Mouse (Mus musculus) forebrain, embryonic 14.5 days (tissue): Measurements from ENCODE around the gene Cwc25. TPM values are rescaled to one million over a fixed set of nuclear protein-coding genes. Genes with fewer than 3 reads are reported as not detected.

Experiments
- ATAC-seq: fragments of 200-750 bp; cut with Nextera tagmentation; 2 replicates; pipeline ENCODE4 v1.8.0; 2017; ENCODE audit warnings: mild to moderate bottlenecking, moderate library complexity
- DNase-seq: peaks from one replicate; pipeline ENCODE4 v3.0.0-alpha.2; 2015; ENCODE audit warnings: low spot score
- H3K27ac ChIP-seq: fragments of 300-500 bp; sonication (generic); 2 replicates; pipeline ENCODE4 v1.5.1; 2014; ENCODE audit warnings: low read depth, mild to moderate bottlenecking, control low read depth, low read length, moderate library complexity
- H3K27me3 ChIP-seq: fragments of 300-500 bp; sonication (generic); replicated peaks from 2 replicates; pipeline ENCODE4 v1.6.1; 2014; ENCODE audit warnings: low read length, control low read depth, mixed read lengths; ENCODE audit not compliant: control insufficient read depth, insufficient read depth
- H3K36me3 ChIP-seq: fragments of 300-500 bp; sonication (generic); 2 replicates; pipeline ENCODE4 v1.6.1; 2014; ENCODE audit warnings: low read length, control low read depth; ENCODE audit not compliant: control insufficient read depth, insufficient read depth
- H3K4me1 ChIP-seq: fragments of 300-500 bp; sonication (generic); 2 replicates; pipeline ENCODE4 v1.6.1; 2014; ENCODE audit warnings: antibody characterized with exemption, low read length, control low read depth; ENCODE audit not compliant: control insufficient read depth, insufficient read depth
- H3K4me2 ChIP-seq: fragments of 300-500 bp; sonication (generic); 2 replicates; pipeline ENCODE4 v1.6.1; 2014; ENCODE audit warnings: mild to moderate bottlenecking, control low read depth, low read length
- H3K4me3 ChIP-seq: fragments of 300-500 bp; sonication (generic); 2 replicates; pipeline ENCODE4 v1.5.1; 2014; ENCODE audit warnings: low read depth, low read length, control low read depth
- H3K9ac ChIP-seq: fragments of 300-500 bp; sonication (generic); 2 replicates; pipeline ENCODE4 v1.6.1; 2014; ENCODE audit warnings: mild to moderate bottlenecking, low read length, control low read depth, moderate library complexity
- H3K9me3 ChIP-seq: fragments of 300-500 bp; sonication (generic); replicated peaks from 2 replicates; pipeline ENCODE4 v1.6.1; 2016; ENCODE audit warnings: low read length, control low read depth, mixed read lengths; ENCODE audit not compliant: control insufficient read depth
- WGBS: fragments of 180-500 bp; shearing (Covaris S2); extraction: QIAGEN DNeasy Blood & Tissue Kit; methylation state at CpG from one replicate; pipeline ENCODE4 v1.1.7; 2014; 5-methylcytosine and 5-hydroxymethylcytosine counted together
- polyA plus RNA-seq: library from polyadenylated mRNA; unstranded; fragments of >200 nt; fragmentation: Nextera tagmentation; extraction: Ambion mirVana; gene quantifications from 2 replicates; pipeline ENCODE4 v1.2.1, GENCODE M21; 2014

Gene Cwc25
- polyA plus RNA-seq, 1 experiment from 2014 or later: 9.9 TPM

DNA sequence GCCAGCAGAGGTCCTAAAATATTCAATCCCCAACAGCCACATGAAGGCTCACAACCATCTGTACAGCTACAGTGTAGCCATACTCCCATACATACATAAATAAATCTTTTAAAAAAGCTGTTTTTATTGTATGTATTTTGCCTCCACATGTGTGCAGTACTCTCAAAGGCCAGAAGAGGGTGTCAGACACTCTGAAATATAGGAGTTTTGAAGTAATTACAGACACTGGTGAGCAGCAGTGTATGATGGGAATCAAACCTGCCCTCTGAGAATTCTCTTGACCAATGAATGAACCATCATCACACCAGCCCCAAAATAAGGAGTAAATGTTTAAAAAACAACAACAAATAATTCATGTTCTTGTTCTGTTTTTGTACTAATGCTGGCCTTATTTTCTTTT is 4.7 kb downstream of the Cwc25 start:
- peaks cover 59% of the 10 kb centered on the region for H3K36me3 ChIP-seq
- DNase-seq (no peak), ATAC-seq (no peak)
- H3K9ac ChIP-seq: no peak overlapping the region
- peaks cover 9% of the 10 kb centered on the region for H3K4me1 ChIP-seq
- no peak overlapping the region for H3K4me3 ChIP-seq
- no peaks in the 10 kb centered on the region for H3K9me3 ChIP-seq
- no peak overlapping the region for H3K27ac ChIP-seq
- no peak overlapping the region for H3K4me2 ChIP-seq
- H3K27me3 ChIP-seq: no peaks in the 10 kb centered on the region

GRCm38 (mm10) chr11:97758942-97759341 is 7.4 kb downstream of the Cwc25 start:
- WGBS: 82% methylated on average over 6 of the region's 6 CpGs
- Histone ChIP-seq H3K4me1 (no peaks in the 10 kb centered on the region), H3K27ac (no peak overlapping the region), H3K9me3 (no peaks in the 10 kb centered on the region), H3K27me3 (no peaks in the 10 kb centered on the region), H3K4me2 (no peak overlapping the region), H3K36me3 (peaks cover 78% of the 10 kb centered on the region), H3K9ac (no peak overlapping the region), H3K4me3 (no peak overlapping the region)
- ATAC-seq (no peak), DNase-seq (no peak)

DNA sequence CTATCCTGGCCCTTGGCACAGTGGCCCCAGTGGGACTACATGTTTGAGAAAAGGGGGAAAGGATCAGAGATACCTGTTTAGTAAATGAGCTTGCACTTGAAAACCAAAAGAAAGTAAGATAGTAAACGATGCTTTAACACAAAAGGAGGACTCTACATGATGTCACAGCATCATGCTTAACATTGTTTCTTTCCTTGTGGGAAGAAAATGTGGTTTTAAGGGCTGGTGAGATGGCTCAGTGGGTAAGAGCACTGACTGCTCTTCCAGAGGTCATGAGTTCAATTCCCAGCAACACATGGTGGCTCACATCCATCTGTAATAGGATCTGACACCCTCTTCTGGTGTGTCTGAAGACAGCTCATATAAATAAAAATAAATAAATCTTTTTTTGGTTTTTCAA is 8.2 kb downstream of the Cwc25 start:
- no peaks in the 10 kb centered on the region for H3K9me3 ChIP-seq
- H3K4me3 ChIP-seq: no peak overlapping the region
- no peak overlapping the region for H3K4me2 ChIP-seq
- no peaks in the 10 kb centered on the region for H3K27me3 ChIP-seq
- WGBS: 95% methylated on average over 1 of the region's 1 CpGs
- H3K9ac ChIP-seq: no peak overlapping the region
- no peak overlapping the region for H3K27ac ChIP-seq
- H3K36me3 ChIP-seq: peaks cover 82% of the 10 kb centered on the region
- no peaks in the 10 kb centered on the region for H3K4me1 ChIP-seq
- DNase-seq (no peak), ATAC-seq (no peak)

DNA sequence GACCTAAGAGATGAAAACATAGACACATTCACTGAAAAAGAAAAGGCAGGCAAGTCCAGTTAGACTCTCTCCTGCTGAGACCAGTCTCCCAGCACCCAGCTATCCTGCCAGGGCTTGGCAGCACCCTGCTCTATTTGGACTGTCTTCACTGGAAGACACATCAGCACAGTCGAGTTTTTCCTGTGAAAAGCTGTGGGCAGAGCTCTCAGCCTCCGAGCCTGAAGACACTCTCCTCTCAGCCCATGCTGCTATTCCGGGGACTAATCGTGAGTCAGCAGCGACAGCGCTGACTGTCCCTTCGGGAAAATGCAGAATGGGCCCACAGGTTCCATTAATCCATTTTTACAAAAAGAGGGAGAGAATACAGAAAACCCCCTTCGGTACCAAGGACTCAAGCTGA is 13.1 kb downstream of the Cwc25 start:
- Histone ChIP-seq H3K9me3 (no peaks in the 10 kb centered on the region), H3K27me3 (no peaks in the 10 kb centered on the region), H3K36me3 (peaks cover 87% of the 10 kb centered on the region), H3K4me2 (no peak overlapping the region), H3K9ac (no peak overlapping the region), H3K4me1 (no peaks in the 10 kb centered on the region), H3K4me3 (no peak overlapping the region), H3K27ac (no peak overlapping the region)
- no peak for ATAC-seq
- no peak for DNase-seq
- 96% methylated on average over 8 of the region's 8 CpGs for WGBS

GRCm38 (mm10) chr11:97748496-97748895 is 17.9 kb downstream of the Cwc25 start:
- Histone ChIP-seq H3K4me1 (peaks cover 1% of the 10 kb centered on the region), H3K9me3 (no peaks in the 10 kb centered on the region), H3K36me3 (peaks cover 69% of the 10 kb centered on the region), H3K27me3 (no peaks in the 10 kb centered on the region), H3K9ac (no peak overlapping the region), H3K27ac (no peak overlapping the region), H3K4me3 (no peak overlapping the region), H3K4me2 (no peak overlapping the region)
- ATAC-seq (no peak), DNase-seq (no peak)
- 93% methylated on average over 5 of the region's 5 CpGs for WGBS

DNA sequence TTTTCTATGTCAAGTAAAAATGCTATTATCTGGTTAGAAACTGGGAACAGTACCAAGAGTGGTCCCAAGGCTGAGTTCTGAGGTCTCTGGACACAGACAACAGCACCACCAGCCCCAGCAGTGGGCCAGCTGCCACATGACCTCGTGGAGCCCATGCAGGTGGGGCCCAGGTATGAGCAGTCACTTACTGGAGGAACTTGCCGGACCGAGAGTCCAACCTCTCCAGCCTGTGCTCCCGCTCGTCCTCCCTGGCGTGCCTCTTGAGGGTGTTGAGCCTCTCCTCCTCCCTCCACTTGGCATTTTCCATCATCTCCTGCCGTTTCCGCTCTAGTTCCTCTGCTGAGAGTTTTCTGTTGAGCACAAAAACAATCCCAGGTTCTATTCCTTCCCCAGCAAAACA is 18.6 kb downstream of the Cwc25 start:
- H3K36me3 ChIP-seq: peaks cover 62% of the 10 kb centered on the region
- H3K4me2 ChIP-seq: no peak overlapping the region
- peaks cover 8% of the 10 kb centered on the region for H3K4me1 ChIP-seq
- DNase-seq (no peak), ATAC-seq (no peak)
- no peak overlapping the region for H3K27ac ChIP-seq
- no peak overlapping the region for H3K4me3 ChIP-seq
- H3K9me3 ChIP-seq: no peaks in the 10 kb centered on the region
- 92% methylated on average over 8 of the region's 8 CpGs for WGBS
- no peak overlapping the region for H3K9ac ChIP-seq
- no peaks in the 10 kb centered on the region for H3K27me3 ChIP-seq

DNA sequence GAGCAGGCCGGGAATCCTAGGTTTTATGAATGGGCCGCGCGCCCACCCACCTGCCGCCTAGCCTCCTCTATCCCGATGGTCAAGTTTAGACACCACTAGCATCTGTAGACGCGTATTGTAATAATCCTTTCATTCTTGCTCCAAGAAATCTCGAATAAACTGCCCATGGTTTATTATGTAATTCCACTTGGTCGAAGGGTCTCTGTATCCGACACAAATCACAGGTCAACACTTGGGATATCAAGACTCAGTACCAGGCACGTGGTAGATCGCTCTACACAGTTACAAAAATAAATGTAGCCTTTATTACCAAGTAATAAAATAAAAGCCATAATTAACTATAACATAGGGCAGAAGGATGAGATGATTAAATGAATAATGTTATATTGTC is 21.0 kb downstream of the Cwc25 start:
- H3K27me3 ChIP-seq: no peaks in the 10 kb centered on the region
- H3K27ac ChIP-seq: no peak overlapping the region
- WGBS: 10% methylated on average over 13 of the region's 13 CpGs
- no peaks in the 10 kb centered on the region for H3K9me3 ChIP-seq
- H3K4me1 ChIP-seq: peaks cover 15% of the 10 kb centered on the region
- DNase-seq: no peak
- H3K4me2 ChIP-seq: peak overlapping the region; percentile 47
- no peak overlapping the region for H3K9ac ChIP-seq
- peaks cover 43% of the 10 kb centered on the region for H3K36me3 ChIP-seq
- H3K4me3 ChIP-seq: peak overlapping the region; percentile 69
- no peak; the same call in 1 of the 2 replicates for ATAC-seq

DNA sequence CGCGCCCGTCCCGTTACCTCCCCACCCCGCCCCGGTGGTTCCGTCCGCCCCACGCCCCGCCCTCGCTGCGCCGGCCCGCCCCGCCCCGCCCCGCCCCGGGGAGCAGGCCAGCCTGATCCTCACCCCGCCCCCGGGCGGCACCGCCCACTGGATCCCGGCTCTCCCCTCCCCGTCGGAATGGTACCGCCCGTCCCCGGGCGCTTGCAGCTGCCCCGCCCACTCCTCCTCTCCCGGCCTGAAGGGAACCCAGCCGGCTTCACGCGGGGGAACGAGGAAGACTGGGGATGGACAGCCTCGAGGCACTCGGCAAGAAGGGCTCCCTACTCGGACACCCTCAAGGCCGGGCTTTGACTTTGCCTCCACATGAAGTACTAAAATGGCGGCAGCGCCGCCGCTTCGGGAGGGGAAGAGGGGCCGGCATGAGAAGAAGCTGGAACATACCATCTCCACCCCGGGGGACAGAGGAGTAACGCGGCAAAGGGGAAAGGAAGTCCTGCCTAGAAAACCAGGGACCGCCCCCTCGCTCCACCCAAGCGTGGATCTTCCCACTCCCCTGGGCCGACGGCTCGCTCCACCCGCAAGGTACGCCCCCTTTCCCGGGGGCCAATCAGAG is 21.5 kb downstream of the Cwc25 start:
- Histone ChIP-seq H3K27me3 (no peaks in the 10 kb centered on the region), H3K27ac (peak overlapping the region; percentile 94), H3K4me3 (peak overlapping the region; percentile 69), H3K36me3 (peaks cover 37% of the 10 kb centered on the region), H3K4me2 (peak overlapping the region; percentile 66), H3K9ac (peak overlapping the region; percentile 76), H3K9me3 (no peaks in the 10 kb centered on the region), H3K4me1 (peaks cover 15% of the 10 kb centered on the region)
- ATAC-seq (peak; percentile 97), DNase-seq (peak; percentile 100)
- under 1% methylated on average over 50 of the region's 57 CpGs for WGBS

- DNase-seq: no peak
- WGBS: under 1% methylated on average over 58 of the region's 63 CpGs
- ATAC-seq: peak; percentile 30
Measured at GRCm38 (mm10) chr11:97744063-97744717, 22.2 kb downstream of the Cwc25 start, which contains the start of gene Pip4k2b. Gene Pip4k2b (minus strand): TSS chr11:97744704.

More at GRCm38 (mm10) chr11:97744063-97744717, 22.2 kb downstream of the Cwc25 start, which contains the start of gene Pip4k2b:
- Histone ChIP-seq H3K36me3 (peaks cover 31% of the 10 kb centered on the region), H3K27ac (peak within 1 kb of the TSS; percentile 94), H3K9me3 (no peaks in the 10 kb centered on the region), H3K4me2 (peak within 1 kb of the TSS; percentile 66), H3K4me3 (peak within 1 kb of the TSS; percentile 69), H3K4me1 (peaks cover 15% of the 10 kb centered on the region), H3K27me3 (no peaks in the 10 kb centered on the region), H3K9ac (peak within 1 kb of the TSS; percentile 76)
